Comparison of ENCODE assay signal across 8 mouse cellular contexts in the genomic region with DNA sequence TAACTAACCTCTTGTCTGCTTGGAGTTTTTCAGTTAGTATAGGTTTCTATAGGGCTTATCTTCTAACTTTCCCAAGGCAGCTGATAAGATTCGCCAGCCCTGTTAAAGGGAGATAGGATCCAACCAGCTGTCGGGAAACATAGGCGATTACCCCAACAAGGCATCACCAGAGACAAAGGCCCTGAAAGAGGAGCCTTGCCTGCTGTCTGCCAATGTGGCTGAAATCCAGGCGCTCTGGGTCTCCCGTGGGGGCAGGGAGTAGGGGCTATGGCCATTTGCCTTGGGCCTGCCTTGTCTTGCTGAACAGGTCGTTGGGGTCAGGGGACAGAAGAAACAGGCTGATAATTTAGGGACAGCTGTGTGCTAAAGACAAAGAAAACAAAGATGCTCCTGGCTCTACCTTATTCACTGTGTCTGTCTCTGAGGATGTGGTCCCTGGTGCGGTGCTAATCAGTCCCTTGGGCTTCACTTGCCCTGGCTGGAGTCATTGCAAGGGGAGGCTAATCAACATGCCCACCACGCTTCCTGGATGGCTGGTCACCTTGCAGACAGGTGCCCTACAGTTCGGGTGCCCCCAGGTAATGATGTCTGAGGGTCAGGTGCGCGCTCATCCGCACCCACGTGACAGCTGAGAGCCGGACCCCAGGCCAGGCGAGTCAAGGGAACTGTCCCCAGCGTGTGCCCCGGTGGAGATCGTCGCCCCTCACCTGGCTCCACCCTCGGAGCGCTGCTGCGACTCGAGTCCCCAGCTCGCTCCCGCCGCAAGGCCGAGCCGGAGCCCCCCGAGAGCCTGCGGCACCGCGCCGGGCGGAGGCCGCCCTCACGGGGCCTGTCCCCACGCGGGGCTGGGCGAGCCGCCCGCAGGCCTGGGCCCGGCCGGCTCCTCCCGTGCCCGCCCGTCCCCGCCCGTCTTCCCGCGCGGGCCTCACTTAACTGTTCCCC. TPM values are rescaled to one million over a fixed set of nuclear protein-coding genes. Genes with fewer than 3 reads are reported as not detected.
DNase-seq lines count a peak whose midpoint lies in the region; TF ChIP-seq lines count a peak whose summit lies in the region.

No protein-coding gene starts in this region.

- TF ChIP-seq CTCF in brain, embryonic 14.5 days (IDR thresholded peaks at IDR 0.05; ENCODE audit: borderline replicate concordance, extremely low read depth, insufficient read depth, insufficient read length) = no peak
- TF ChIP-seq CTCF in small intestine, adult 2 months (IDR thresholded peaks at IDR 0.05; ENCODE audit: extremely low read depth, insufficient read length, insufficient replicate concordance, low read depth, low read length) = no peak

- WGBS in midbrain, embryonic 10.5 days = 2% methylated on average over 49 of the region's 51 CpGs
- 4% methylated on average over 48 of the region's 51 CpGs for WGBS in small intestine, adult 2 months

- H3K27ac ChIP-seq in midbrain, embryonic 10.5 days (replicated peaks) = peak overlapping the region; percentile 98
- no peak overlapping the region for H3K27ac ChIP-seq in small intestine, adult 2 months (ENCODE audit: insufficient read depth, low read depth, low read length)

- intact Hi-C loops in heart, postnatal 10 days (cut with DNase I) = no loop called here

- peaks cover 42% of the 10 kb centered on the region for H3K4me1 ChIP-seq in erythroblast, embryonic 14.5 days (ENCODE audit: control insufficient read depth)
- H3K4me1 ChIP-seq in midbrain, embryonic 10.5 days = peaks cover 39% of the 10 kb centered on the region
- H3K4me1 ChIP-seq in small intestine, adult 2 months (ENCODE audit: control insufficient read depth, insufficient read depth, insufficient read length, low read length) = peaks cover 12% of the 10 kb centered on the region

- TF ChIP-seq POLR2A in brain, embryonic 14.5 days (IDR thresholded peaks at IDR 0.05; ENCODE audit: borderline replicate concordance, extremely low read depth, insufficient read depth, insufficient read length, poor library complexity, severe bottlenecking) = 0 out of 2 replicates have a peak, but pooled peaks have one; percentile 18
- no peak for TF ChIP-seq POLR2A in small intestine, adult 2 months (IDR thresholded peaks at IDR 0.05; ENCODE audit: low read depth, low read length)

- H3K9me3 ChIP-seq in erythroblast, embryonic 14.5 days (ENCODE audit: control insufficient read depth, low read length) = no peaks in the 10 kb centered on the region; the same call in 1 of the 2 replicates
- H3K9me3 ChIP-seq in midbrain, embryonic 10.5 days (replicated peaks) = 0 out of 2 replicates have a peak, but pooled peaks cover 3% of the 10 kb centered on the region

- peaks cover 12% of the 10 kb centered on the region for H3K27me3 ChIP-seq in erythroblast, embryonic 14.5 days (ENCODE audit: control insufficient read depth)
- H3K27me3 ChIP-seq in midbrain, embryonic 10.5 days (ENCODE audit: low read depth, poor library complexity, severe bottlenecking) = peaks cover 7% of the 10 kb centered on the region; the same call in 1 of the 2 replicates
- H3K27me3 ChIP-seq in small intestine, adult 2 months (ENCODE audit: control insufficient read depth, insufficient read depth, low read length) = no peaks in the 10 kb centered on the region

- H3K4me3 ChIP-seq in erythroblast, embryonic 14.5 days (replicated peaks) = peak overlapping the region; percentile 95
- peak overlapping the region; percentile 95 for H3K4me3 ChIP-seq in midbrain, embryonic 10.5 days
- H3K4me3 ChIP-seq in small intestine, adult 2 months (ENCODE audit: low read depth, low read length) = peak overlapping the region; percentile 76

- peak; percentile 96 for DNase-seq in heart, adult 11 months
- no peak for DNase-seq in heart, adult 8-10 months (ENCODE audit: low spot score)
- DNase-seq in brain, embryonic 14.5 days (ENCODE audit: low read depth) = peak; percentile 83
- DNase-seq in heart, postnatal 10 days = peak; percentile 32 to 65
- peak; percentile 30 to 32 for DNase-seq in left cerebral cortex, adult 18-20 months (ENCODE audit: low spot score in 2 of 2)
- DNase-seq in midbrain, embryonic 10.5 days (ENCODE audit: low spot score) = peak; percentile 63

- H3K36me3 ChIP-seq in erythroblast, embryonic 14.5 days (ENCODE audit: control insufficient read depth) = peaks cover 14% of the 10 kb centered on the region
- 0 out of 2 replicates have a peak, but pooled peaks cover under 1% of the 10 kb centered on the region for H3K36me3 ChIP-seq in midbrain, embryonic 10.5 days
- H3K36me3 ChIP-seq in small intestine, adult 2 months (ENCODE audit: control insufficient read depth, insufficient read depth, low read length) = no peaks in the 10 kb centered on the region

RNA-seq across cellular contexts. Expression of gene Mvb12b, which starts 1.1 kb away (rescaled TPM):
- total RNA-seq in heart, adult 8-10 months (2022) = 10 to 100 TPM; 20.2 to 24.5 (median 21.0) TPM
- polyA plus RNA-seq in brain, embryonic 14.5 days (2012; rRNA removed) = 98.9 and 133 TPM in 2 replicates
- 8.9 and 9.3 TPM in 2 replicates for polyA plus RNA-seq in erythroblast, embryonic 14.5 days (2012)
- 10 to 100 TPM; 26.1 to 26.8 TPM for total RNA-seq in heart, postnatal 10 days (2021)
- total RNA-seq in left cerebral cortex, adult 18-20 months (2021) = 10 to 100 TPM; 72.1 to 75.2 TPM
- polyA plus RNA-seq in midbrain, embryonic 10.5 days (2016; fragmentation: Nextera tagmentation; extraction: Ambion mirVana) = 19.0 and 23.5 TPM in 2 replicates
- 7.3 and 7.9 TPM in 2 replicates for polyA plus RNA-seq in small intestine, adult 2 months (2012; rRNA removed)
